Mouse (Mus musculus): ENCODE results near the gene Arrdc2. TPM values are rescaled to one million over a fixed set of nuclear protein-coding genes. Genes with fewer than 3 reads are reported as not detected.

The Arrdc2 gene
- polyA plus RNA-seq, 1 experiment from 2014 or later, result 8.2 TPM

DNA sequence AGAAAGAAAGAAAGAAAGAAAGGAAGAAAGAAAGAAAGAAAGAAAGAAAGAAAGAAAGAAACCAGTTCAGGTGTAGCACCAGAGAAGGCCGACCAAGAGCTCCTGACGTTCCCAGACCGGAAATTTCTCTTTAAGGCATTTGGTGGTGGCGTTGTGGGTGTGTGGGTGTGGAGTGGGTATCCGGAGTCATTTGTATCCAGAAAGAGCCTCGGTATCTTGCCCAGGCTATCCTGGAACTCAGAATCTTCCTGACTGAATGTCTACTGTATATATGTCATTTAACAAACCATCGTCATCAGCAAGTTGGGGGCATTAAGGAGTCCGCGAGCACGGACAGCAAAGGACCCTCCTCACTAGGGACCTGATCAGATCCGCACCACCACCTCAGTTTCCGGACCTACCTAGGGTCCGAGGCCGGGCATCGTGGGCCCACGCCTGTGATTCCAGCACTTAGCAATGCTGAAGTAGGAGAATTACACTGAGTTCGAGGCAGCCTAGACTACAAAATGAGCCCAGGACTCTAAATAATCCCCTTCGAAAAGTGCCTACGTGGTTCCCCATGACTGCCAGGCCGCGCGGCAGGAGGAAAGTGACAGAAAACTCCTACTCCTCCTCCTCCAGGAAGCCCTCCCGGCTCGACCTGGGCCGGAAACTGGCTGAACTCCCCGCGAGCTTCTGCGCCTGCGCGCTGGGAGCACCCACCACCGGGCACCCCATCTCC, 33.3 kb upstream of the Arrdc2 start:
- Histone ChIP-seq H3K27ac (peak overlapping the region; percentile 89), H3K36me3 (replicated peaks) (peaks cover 5% of the 10 kb centered on the region), H3K9ac (peak overlapping the region; percentile 72), H3K9me3 (no peaks in the 10 kb centered on the region), H3K4me1 (peaks cover 38% of the 10 kb centered on the region), H3K27me3 (no peaks in the 10 kb centered on the region), H3K4me2 (peak overlapping the region; percentile 91), H3K4me3 (replicated peaks) (peak overlapping the region; percentile 86)
- 7% methylated on average over 31 of the region's 31 CpGs for WGBS
- peak; percentile 2 for ATAC-seq (ENCODE audit: low FRiP score)

DNA sequence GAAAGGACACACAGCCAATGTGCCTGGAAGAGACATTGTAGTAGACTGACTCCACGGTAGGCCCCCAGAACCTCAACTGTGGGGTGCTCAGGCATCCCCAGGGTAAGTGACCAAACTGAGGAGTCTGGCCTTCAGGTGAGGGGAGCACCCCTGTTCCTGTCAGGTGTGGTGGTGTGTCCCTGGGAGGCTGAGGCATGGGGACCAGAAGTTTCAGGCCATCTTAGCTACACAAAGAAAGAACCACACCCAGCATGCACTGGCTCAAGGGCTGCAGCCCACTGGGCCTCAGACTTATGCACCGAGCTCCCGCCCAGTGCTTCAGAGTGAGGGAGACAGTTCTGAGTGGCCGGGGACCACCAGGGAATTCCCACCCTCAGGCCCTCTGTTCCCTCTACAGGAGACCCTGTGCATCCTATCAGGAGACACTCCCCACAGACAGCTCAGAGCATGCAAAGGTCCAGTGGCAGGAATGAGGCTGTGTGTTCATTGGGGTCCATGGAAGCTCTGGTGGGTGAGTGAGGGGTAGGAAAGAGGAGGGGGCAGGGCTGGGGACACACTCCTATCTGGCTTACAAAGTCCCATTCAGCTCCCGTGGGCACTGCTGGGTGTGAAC, 31.8 kb upstream of the Arrdc2 start:
- WGBS, result 90% methylated on average over 5 of the region's 5 CpGs
- Histone ChIP-seq H3K9ac (0 out of 2 replicates have a peak overlapping the region, but pooled peaks have one; percentile 17), H3K9me3 (no peaks in the 10 kb centered on the region), H3K27ac (no peak overlapping the region), H3K4me3 (replicated peaks) (0 out of 2 replicates have a peak overlapping the region, but pooled peaks have one; percentile 1), H3K36me3 (replicated peaks) (peaks cover 8% of the 10 kb centered on the region), H3K4me1 (peaks cover 45% of the 10 kb centered on the region), H3K4me2 (no peak overlapping the region), H3K27me3 (no peaks in the 10 kb centered on the region)
- ATAC-seq (ENCODE audit: low FRiP score), result no peak

DNA sequence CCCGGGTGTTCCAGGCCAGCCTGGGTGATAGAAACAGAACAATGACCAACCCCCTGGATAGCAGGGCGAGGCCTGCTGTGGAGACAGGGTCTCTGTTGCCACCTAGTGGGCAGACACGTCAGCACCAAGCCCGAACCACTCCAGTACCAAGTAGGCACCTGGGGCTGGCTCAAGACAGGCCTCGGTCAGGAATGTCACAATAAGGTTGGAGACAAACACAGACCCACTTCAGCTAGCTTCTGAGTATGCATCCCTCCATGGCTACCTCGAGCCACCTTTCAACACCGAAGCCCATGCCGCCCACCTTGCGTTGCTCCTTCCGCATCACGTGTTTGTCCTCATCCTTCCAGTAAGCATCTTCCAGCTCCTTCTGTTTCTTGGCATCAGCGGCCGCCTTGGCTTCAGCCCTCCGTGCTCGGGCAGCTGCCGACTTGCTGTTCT, 30.1 kb upstream of the Arrdc2 start:
- Histone ChIP-seq H3K27me3 (no peaks in the 10 kb centered on the region), H3K4me1 (peaks cover 55% of the 10 kb centered on the region), H3K36me3 (replicated peaks) (peaks cover 8% of the 10 kb centered on the region), H3K4me3 (replicated peaks) (no peak overlapping the region), H3K27ac (peak overlapping the region; percentile 75), H3K9ac (peak overlapping the region; percentile 33; the same call in 1 of the 2 replicates), H3K9me3 (no peaks in the 10 kb centered on the region), H3K4me2 (no peak overlapping the region)
- 46% methylated on average over 16 of the region's 16 CpGs for WGBS
- no peak for ATAC-seq (ENCODE audit: low FRiP score)

DNA sequence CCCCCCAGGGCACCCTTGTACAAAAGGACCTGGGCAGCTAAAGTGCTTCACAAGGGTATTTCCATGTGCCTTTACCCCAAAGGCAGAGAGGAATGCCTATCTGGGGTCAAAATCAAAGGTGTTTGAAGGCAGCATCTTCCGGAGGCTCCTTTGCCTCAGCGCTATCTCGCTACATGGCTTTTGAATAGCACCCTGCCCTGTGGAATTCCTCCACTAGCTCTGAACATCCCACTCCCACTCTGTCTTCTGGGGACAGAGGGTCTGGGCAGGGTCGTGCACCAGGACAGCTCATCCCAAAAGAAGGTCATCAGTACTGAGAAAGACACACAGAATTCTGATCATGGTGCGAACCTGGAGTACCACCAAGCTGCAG, 29.7 kb upstream of the Arrdc2 start:
- no peak overlapping the region for H3K4me3 ChIP-seq (replicated peaks)

DNA sequence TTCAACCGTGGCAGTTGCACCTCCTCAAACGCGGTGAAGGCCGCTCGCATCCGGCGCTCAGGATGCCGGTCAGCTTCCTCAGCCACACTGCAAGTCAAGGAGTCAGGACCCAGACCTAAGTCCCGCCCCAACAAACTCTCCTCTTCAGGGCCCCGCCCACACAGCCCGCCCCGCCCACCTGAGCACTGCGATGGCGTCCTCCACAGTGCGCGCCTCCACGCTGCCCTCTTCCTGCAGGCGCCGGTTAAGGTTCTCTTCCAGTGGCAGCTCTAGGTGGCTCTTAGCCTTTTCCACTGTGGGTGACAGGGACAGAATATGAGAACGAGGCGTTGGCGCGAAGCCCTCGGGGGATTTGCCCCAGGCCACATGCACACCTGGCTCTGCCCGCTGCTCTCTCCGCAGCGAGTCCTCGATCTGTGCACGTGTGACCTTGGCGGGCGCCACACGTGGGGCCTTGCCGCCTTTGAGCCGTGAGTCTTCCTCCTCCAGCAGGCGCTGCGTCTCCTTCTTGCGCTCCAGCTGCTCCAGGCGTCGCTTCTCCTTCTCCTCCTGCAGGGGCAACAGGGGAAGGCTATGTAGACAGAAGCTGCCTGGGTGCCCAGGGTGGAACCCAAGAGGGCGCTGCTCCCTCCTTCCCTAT, 29.2 kb upstream of the Arrdc2 start:
- H3K27ac ChIP-seq, result peak overlapping the region; percentile 75
- peaks cover 8% of the 10 kb centered on the region for H3K36me3 ChIP-seq (replicated peaks)
- H3K27me3 ChIP-seq, result no peaks in the 10 kb centered on the region
- H3K4me2 ChIP-seq, result peak overlapping the region; percentile 37
- no peak for ATAC-seq (ENCODE audit: low FRiP score)
- H3K4me1 ChIP-seq, result peaks cover 64% of the 10 kb centered on the region
- WGBS, result 15% methylated on average over 40 of the region's 40 CpGs
- H3K9me3 ChIP-seq, result no peaks in the 10 kb centered on the region
- H3K9ac ChIP-seq, result peak overlapping the region; percentile 42; the same call in 1 of the 2 replicates
- H3K4me3 ChIP-seq (replicated peaks), result peak overlapping the region; percentile 10

More for the DNA sequence above, 29.7 kb upstream of the Arrdc2 start:
- peak overlapping the region; percentile 37 for H3K4me2 ChIP-seq
- peaks cover 8% of the 10 kb centered on the region for H3K36me3 ChIP-seq (replicated peaks)
- H3K27me3 ChIP-seq, result no peaks in the 10 kb centered on the region
- no peaks in the 10 kb centered on the region for H3K9me3 ChIP-seq
- 41% methylated on average over 5 of the region's 5 CpGs for WGBS
- peak overlapping the region; percentile 42; the same call in 1 of the 2 replicates for H3K9ac ChIP-seq
- H3K4me1 ChIP-seq, result peaks cover 59% of the 10 kb centered on the region
- peak overlapping the region; percentile 75 for H3K27ac ChIP-seq
- ATAC-seq (ENCODE audit: low FRiP score), result no peak

DNA sequence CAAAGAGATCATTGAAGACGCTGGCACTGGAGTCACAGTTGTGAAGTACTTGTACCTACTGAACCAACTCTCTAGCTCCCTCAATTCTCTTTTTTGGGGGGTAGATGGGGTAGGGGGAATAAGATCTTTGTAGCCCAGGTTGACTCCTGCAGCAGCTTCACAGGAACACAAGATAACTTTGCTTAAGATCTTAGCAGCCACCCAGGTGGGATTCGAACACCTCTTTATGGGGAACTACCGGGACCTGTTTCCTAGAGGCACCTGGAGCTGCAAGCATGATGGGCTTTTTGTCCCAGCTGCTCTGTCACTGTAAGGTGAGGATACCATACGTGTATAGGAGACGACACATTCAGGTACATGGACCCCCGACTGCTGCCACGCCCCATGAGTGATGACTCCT, 27.0 kb upstream of the Arrdc2 start:
- Histone ChIP-seq H3K9ac (no peak overlapping the region), H3K4me3 (replicated peaks) (no peak overlapping the region), H3K4me1 (peaks cover 73% of the 10 kb centered on the region), H3K36me3 (replicated peaks) (peaks cover 8% of the 10 kb centered on the region), H3K9me3 (no peaks in the 10 kb centered on the region), H3K4me2 (no peak overlapping the region; the same call in 1 of the 2 replicates), H3K27me3 (peaks cover 21% of the 10 kb centered on the region), H3K27ac (peak overlapping the region; percentile 97)
- WGBS, result 87% methylated on average over 7 of the region's 7 CpGs
- ATAC-seq (ENCODE audit: low FRiP score), result no peak

DNA sequence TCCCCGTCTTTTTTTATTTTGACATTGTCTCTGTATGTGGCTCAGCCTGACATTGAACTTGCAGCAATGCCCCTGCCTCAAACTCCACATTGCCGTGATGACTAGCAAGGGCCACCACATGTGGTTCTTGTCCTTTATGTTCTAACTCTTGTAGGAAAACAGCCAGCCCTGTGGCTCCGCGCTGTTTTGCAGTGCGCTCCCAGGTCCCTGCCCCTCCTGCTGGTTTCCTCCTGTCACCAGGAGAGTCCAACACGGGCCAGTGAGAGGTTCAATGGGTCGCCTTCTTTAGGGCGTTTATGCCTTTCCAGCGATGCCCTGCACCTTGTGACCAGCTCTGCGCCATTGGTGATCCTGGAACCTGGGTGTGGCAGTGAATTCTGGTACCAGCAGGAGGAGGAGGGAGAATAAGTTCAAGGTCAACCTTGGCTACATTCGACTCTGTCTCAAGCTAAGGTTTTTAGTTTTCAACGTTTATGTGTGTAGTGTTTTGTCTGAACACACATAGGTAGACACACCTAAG, 26.5 kb upstream of the Arrdc2 start:
- Histone ChIP-seq H3K27me3 (peaks cover 26% of the 10 kb centered on the region), H3K36me3 (replicated peaks) (peaks cover 8% of the 10 kb centered on the region), H3K9me3 (no peaks in the 10 kb centered on the region), H3K4me3 (replicated peaks) (peak overlapping the region; percentile 58), H3K9ac (peak overlapping the region; percentile 49), H3K27ac (peak overlapping the region; percentile 97), H3K4me2 (peak overlapping the region; percentile 85), H3K4me1 (peaks cover 72% of the 10 kb centered on the region)
- WGBS, result 7% methylated on average over 12 of the region's 12 CpGs
- peak; percentile 12; the same call in 1 of the 2 replicates for ATAC-seq (ENCODE audit: low FRiP score)

DNA sequence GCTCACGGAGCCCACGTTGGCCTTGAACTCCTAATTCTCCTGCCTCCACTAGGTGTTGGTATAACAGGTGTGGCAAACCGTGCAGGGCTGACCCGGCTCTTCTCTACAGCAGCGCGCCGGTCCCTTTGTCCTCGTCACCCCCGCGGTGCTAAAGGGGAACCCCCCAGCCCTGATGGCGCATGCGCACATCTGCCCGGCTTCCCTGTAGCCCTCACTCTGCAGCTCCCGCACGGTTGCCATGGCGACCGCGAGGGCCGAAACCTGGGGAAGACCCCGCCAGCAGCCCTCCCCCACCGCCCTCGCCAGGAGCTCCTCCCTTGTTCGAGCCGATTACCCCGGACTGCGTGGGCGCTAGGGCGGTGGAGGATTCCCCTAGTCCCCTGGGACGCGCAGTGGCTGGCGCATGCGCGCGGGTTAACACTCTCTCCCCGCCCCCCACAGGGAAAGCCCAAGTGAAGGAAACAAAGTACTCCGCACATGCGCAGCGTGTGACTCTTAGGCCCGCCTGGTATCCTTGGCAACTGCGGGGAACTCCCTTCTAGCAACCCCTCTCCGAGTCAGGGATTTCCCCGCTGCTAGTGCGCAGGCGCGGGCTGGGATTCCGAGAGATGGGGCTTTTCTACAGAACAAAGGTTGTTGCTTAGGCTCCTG, 26.0 kb upstream of the Arrdc2 start:
- H3K4me3 ChIP-seq (replicated peaks), result peak overlapping the region; percentile 58
- H3K4me2 ChIP-seq, result peak overlapping the region; percentile 85
- H3K27me3 ChIP-seq, result peaks cover 26% of the 10 kb centered on the region
- WGBS, result under 1% methylated on average over 45 of the region's 46 CpGs
- H3K9ac ChIP-seq, result peak overlapping the region; percentile 74
- H3K27ac ChIP-seq, result peak overlapping the region; percentile 97
- peaks cover 72% of the 10 kb centered on the region for H3K4me1 ChIP-seq
- ATAC-seq (ENCODE audit: low FRiP score), result peak; percentile 89
- H3K36me3 ChIP-seq (replicated peaks), result peaks cover 8% of the 10 kb centered on the region
- H3K9me3 ChIP-seq, result no peaks in the 10 kb centered on the region

DNA sequence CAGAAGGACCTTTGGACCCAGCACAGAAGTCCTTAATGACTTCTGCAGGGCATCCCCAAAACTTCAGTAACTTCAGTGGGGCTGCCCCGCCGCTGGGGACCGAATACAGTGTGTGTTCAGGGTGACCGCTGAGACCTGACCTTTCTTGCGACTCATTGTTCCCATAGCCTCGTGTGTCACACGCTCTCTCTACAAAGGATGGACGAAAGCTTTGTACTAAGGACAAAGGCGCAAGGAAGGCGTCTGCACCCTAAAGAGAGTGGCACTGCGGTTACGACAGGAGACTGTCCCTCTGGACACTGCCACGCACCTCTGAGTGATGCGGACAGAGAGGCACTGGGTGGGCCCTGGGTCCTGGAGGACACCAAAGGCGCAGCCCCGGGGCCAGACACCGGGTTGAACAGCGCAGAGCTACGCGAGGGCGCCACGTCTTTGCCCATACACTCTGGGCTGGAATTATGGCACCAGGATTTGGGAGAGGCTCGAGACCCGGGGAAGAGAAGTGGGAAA, 25.2 kb upstream of the Arrdc2 start:
- H3K4me1 ChIP-seq, result peaks cover 70% of the 10 kb centered on the region
- 1% methylated on average over 24 of the region's 24 CpGs for WGBS
- H3K4me3 ChIP-seq (replicated peaks), result peak overlapping the region; percentile 58
- peak; percentile 13 for ATAC-seq (ENCODE audit: low FRiP score)
- peak overlapping the region; percentile 97 for H3K27ac ChIP-seq
- no peaks in the 10 kb centered on the region for H3K9me3 ChIP-seq
- peaks cover 8% of the 10 kb centered on the region for H3K36me3 ChIP-seq (replicated peaks)
- H3K4me2 ChIP-seq, result peak overlapping the region; percentile 85
- H3K27me3 ChIP-seq, result peaks cover 26% of the 10 kb centered on the region
- H3K9ac ChIP-seq, result peak overlapping the region; percentile 74

DNA sequence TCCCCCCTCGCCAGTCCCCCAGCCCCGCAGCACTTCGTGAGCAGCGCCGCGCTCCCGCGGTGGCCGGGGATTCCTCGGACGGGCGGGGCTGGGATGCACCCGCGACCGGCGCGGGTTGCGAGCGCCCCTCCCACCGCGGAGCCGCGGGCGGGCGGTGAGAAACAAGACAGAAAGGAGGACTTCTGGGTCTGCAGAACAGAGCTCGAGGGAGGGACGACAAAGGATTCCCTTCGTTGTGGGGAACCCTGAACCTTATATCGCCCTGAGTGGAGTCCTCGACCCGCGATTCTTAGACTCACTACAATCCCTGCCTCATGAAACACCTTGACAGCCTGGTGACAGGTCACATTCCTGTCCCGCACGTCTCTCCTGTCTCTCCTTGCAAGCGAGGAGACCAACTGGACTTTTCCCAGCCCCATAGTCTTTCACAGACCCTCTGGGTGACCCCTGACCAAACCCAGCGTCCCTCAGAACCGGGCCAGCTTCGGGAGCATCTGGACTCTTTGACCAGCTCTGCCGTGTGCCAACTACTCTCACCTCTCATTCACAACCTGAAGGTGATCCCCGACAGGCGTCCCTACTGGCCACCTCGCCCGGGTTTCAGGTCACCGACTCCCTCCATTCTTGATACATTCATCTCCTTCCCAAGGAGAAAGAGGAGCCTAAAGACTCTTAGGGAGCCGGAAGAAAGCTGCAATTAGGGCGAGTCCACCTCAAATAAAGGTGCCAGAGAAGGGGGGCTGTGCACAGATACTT, 24.6 kb upstream of the Arrdc2 start:
- peak overlapping the region; percentile 74 for H3K9ac ChIP-seq
- peaks cover 26% of the 10 kb centered on the region for H3K27me3 ChIP-seq
- WGBS, result under 1% methylated on average over 45 of the region's 46 CpGs
- H3K9me3 ChIP-seq, result no peaks in the 10 kb centered on the region
- peaks cover 8% of the 10 kb centered on the region for H3K36me3 ChIP-seq (replicated peaks)
- ATAC-seq (ENCODE audit: low FRiP score), result peak; percentile 15; the same call in 1 of the 2 replicates
- H3K4me3 ChIP-seq (replicated peaks), result peak overlapping the region; percentile 58
- peak overlapping the region; percentile 97 for H3K27ac ChIP-seq
- H3K4me2 ChIP-seq, result peak overlapping the region; percentile 85
- H3K4me1 ChIP-seq, result peaks cover 66% of the 10 kb centered on the region

Data from forebrain, embryonic 12.5 days (tissue).